Mouse (Mus musculus) C2C12 (cell line): Measurements from ENCODE around the gene Islr.

Source experiments
- CEBPB ChIP-seq: IDR thresholded peaks from one replicate; pipeline ENCODE4 v1.6.1; 2011; ENCODE audit warnings: low read depth, mild to moderate bottlenecking, control low read depth, moderate library complexity
- CTCF ChIP-seq: IDR thresholded peaks from one replicate; pipeline ENCODE4 v1.5.1; 2011; ENCODE audit not compliant: control insufficient read depth, insufficient read depth, insufficient read length
- FOSL1 ChIP-seq: IDR thresholded peaks from one replicate; pipeline ENCODE4 v1.8.0; 2011; ENCODE audit warnings: mild to moderate bottlenecking, low read length; ENCODE audit not compliant: poor library complexity, insufficient read depth, severe bottlenecking
- MAX ChIP-seq: IDR thresholded peaks from one replicate; pipeline ENCODE4 v1.6.1; 2011; ENCODE audit warnings: mild to moderate bottlenecking, control low read depth
- MYOD1 ChIP-seq: IDR thresholded peaks from one replicate; pipeline ENCODE4 v1.6.1; 2011; ENCODE audit warnings: low read depth; ENCODE audit not compliant: control insufficient read depth, insufficient read length
- MYOG ChIP-seq: IDR thresholded peaks from one replicate; pipeline ENCODE4 v1.6.1; 2011; ENCODE audit not compliant: control insufficient read depth, insufficient read length; ENCODE audit errors: extremely low read depth
- USF1 ChIP-seq: IDR thresholded peaks from one replicate; pipeline ENCODE4 v1.6.1; 2011; ENCODE audit warnings: low read depth, mild to moderate bottlenecking, control low read depth, moderate library complexity

- TF ChIP-seq CTCF: no peak
- TF ChIP-seq MAX: no peak
- TF ChIP-seq FOSL1: no peak
- TF ChIP-seq MYOG: no peak
- TF ChIP-seq CEBPB: no peak
- TF ChIP-seq USF1: peak; percentile 79
- peak; percentile 75 for TF ChIP-seq MYOD1
Observed at GRCm38 (mm10) chr9:58174818-58175251, 29.3 kb downstream of the Islr start.
